Mouse (Mus musculus): Measurements from ENCODE around the gene Gtf2h1.

- TF ChIP-seq CTCF (IDR thresholded peaks at IDR 0.05; ENCODE audit: low read depth, low read length) (no peak), POLR2A (IDR thresholded peaks at IDR 0.05; ENCODE audit: extremely low read depth, insufficient read depth, low read length) (no peak)
These were observed 31.9 kb downstream of the Gtf2h1 start for GRCm38 (mm10) chr7:46827803-46828184.

All from liver, adult 2 months (tissue).